Mouse (Mus musculus): Measurements from ENCODE around the gene Tmem178b.

DNA sequence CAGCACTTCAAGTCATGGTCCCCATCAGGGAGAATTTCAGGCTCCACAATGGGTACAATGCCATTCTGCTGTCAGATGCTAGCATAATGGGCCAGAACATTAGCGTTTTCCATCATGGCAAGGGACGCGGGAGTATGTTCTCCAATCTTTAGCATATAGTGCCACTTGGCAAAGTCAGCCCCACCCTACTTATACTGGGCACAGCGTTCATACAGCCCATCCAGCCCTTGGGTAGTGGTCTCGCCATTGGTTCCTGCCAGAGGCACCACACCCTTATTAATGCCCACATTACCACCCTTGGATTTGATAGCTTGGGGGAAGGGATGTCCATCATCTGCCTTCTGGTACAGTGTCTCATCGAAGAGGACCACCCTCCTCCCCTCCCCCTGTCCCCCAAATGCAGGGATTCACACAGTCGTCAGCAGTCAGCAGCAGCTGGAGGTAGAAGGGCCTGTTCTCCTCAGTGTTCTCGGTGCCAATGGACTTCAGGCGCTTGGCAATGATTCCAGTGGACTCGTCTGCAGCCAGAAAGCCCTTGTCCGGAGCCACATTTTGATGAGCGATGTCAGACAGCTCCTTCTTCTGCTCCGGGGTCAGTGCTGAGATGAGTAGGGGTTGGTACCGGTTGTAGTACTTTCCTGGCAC lies 29.3 kb upstream of the Tmem178b start:
- TF ChIP-seq CTCF (IDR thresholded peaks at IDR 0.05; ENCODE audit: low read depth): no peak
- no peak for TF ChIP-seq EP300 (IDR thresholded peaks at IDR 0.05; ENCODE audit: low read depth)

Measured in heart, postnatal 0 days (tissue).